Mouse (Mus musculus) spleen, postnatal 4 days (tissue): Measurements from ENCODE around the gene Kif1bp.

ENCODE experiments used
- DNase-seq, 2 experiments: peaks; one replicate each; pipeline ENCODE4 v3.0.0; 2022; ENCODE audit warnings: low spot score in 2 of 2

Gene Kif1bp

DNA sequence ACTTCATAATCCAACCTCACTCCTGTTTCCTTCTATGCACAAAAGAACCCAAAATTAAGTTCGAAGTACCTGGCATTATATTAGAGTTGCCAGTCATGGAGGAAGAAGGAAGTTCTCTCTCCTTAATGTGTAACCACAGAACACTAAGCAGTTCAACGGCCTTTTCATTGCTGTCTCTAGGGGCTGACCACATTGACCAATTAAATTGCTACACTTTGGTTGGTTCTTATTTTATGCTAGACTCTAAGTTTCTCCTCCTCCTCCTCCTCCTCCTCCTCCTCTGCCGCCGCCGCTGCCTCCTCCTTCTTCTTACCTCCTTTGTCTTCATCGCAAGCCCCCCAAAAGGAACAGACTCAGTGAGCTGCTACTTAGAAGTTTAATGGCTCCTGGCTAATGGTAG lies 66.7 kb downstream of the Kif1bp start:
- no peak for DNase-seq

DNA sequence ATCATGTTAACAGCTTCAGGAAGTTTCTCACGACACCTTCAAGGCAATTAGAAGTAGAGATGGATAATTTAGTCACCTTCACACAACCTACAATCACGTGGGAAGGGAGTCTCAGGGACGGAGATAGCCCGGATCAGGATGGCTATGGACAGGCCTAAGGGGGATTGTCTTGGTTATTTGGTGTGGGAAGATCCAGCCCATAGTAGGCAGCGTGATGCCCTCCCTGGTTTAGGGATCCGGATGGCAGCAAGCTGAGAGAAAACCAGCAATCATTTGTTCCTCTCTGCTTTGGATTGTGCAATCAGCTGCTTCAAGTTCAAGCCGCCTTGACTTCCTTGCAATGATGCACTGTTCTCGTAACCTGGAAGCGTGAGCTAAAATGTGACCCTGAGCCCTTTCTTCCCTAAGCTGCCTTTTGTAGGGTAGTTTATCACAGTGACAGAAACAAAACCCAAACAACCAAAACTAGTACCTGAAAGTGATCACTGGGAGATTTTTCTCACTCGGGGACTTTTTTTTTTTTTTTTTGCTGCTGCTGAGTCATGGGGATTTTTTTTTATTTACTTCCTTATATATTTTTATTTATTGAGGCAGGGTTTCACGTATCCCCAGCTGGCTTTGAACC lies 69.1 kb downstream of the Kif1bp start:
- no peak for DNase-seq

DNA sequence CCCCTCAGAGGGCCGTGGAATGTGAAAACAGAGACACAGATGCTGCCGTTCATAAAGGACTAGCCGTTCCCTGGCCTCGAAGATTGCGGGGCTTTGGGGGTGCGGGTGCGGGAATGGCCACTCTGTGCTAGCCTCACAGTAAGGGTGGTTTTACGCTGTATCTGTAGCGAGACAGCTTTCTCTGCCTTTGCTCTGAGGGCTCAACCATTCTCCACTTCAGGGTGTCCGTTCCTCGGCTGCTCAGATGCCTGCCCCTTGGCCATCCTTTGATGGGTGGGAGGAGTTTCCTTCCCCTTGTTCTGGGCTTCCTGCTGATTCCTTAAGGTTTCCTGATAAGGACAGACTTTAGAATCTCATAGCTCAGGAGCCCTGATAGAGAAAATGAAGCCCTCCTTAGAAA lies 69.8 kb downstream of the Kif1bp start:
- peak; percentile 28 to 68 for DNase-seq

DNA sequence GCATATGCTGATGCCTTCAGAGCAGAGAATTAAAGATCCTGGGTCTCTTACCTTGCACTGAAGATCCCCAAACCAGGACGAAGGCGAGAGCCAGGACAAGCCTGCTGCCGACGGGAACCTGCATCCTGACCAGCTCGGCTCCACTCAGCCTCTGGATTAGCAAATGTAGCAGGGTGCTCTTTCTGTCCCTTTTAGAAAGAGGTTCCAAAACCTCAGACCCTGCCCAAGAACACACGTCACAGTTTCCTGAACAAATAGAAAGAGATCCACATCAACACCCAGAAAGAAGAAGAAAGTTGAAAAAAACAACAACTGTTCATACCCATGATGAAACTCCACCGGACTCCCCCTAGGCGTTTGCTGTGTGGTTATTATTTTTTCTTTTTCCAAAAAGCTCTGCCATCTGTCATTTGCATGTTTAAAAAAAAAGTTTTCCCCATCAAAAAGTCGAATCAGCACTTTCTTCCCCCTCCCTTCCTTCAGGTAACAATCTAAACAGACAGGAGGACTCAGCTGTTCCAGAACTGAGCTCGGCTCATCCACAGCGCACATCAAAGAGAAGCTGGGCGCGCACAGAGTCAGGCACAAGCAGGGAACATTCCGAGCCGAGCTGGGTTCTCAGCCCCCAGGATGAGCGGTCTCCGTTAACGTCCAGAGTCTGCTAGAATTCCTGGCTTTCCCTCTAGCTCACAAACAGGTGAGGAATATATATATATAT lies 70.5 kb downstream of the Kif1bp start:
- DNase-seq: peak; percentile 60 to 83

DNA sequence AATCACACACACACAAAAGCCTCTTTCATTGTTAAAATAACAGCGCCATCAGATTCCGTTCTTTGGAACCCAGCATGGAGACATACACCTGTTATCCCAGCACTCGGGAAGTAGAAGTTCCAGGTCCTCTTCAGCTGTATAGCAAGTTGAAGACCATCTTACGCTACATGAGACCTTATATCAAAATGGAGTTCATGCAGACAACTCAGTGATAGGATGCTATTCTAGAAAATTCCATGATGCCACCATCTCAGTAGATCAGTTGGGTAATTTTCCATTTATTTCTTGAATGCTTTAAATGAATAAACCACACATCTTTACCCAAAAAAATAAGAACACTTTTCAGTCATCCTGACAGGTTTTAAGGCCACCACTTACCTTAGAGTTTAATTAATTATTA lies 71.2 kb downstream of the Kif1bp start:
- DNase-seq: no peak

DNA sequence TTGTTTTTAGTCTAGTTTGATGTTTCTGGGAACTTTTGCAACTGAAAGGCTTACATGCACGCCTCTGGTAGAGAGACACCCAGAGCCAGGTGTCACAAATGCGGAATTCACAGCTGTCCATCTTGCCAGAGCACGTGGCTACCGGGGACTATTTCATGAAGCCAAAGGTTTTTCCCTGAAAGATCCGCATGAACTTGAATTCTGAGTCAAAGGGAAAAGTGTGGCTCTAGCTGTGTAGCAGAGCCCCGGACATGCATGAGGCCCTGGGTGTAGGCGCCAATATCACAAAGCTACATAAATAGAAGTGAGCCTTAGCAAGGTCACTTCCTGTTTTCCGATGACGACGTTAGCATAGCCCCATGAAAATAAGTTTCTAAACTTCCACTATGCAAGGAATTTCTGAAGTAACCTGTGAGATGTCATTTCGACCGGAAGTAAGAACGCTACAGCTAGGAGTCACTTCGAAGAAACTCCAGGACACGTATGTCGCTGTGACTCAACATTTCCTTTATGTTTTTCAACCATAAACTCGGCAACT lies 72.2 kb downstream of the Kif1bp start:
- DNase-seq: peak in 1 of 2 experiments; percentile 35

DNA sequence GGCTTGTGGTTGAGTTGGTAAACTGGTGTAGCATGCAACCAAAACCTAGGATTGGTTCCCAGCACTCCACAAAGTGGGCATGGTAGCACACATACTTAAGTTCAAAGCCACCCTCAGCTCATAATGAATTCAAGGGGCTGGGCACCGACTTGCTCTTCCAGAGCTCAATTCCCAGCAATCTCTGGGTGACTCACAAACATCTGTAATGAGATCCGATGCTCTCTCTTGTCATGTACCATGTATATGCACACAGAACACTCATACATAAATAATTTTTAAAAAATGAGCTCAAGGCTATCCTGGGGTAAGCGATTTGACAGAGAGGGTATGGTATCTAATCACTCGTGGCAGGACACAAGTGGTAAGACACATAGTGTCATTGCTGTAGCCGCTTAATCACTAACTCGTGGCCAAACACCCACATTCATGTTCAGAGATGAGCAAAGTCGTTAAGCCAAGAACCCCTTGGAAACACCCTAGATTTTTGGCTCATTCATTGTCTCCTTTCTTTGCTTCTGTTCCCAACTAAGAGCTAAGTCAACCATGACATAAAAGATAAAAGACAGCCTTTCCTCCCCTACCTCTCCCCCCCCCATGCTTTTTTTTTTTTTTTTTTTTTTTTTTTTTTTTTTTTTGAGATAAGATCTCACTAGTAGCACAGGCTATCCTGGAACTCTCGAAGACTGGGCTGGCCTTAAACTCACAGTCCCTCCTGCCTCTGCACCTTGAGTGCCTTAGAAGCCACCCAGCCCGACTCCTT lies 72.9 kb downstream of the Kif1bp start:
- DNase-seq: no peak

DNA sequence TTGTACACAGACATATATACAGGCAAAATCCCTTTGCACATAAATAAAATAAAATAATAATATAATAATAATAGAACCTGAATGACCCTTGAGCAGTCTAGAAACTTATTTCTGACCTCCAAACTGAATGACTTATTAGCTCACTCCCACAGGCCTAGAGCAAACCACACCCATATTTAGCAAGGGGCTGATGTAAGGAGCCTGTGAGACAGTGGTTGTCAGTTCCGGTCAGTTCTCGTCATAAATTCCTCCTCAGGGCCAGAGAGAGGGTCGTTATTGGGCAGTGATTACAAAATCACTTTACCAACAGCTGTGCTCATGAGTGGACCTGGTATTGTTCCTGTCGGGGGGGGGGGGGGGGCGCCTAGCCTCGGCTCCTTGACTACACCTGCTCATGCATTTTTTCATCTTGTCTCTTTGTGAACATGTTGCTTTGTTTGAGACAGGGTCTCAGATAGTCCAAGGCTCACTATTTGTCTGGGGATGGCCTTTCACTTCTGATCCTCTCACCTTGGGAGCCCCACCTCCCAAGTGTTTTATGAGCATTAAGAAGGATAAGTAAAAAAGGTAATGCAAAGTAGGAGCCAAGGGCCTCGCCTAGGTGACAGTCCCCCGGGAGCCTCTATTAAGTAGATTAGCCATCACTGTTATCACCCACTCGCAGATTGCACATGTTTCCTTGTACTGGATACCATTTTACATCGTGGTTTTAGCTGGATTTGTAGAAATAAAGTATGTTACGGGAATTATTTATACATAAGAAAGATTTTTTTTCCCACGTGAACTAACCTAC lies 74.2 kb downstream of the Kif1bp start:
- DNase-seq: no peak

DNA sequence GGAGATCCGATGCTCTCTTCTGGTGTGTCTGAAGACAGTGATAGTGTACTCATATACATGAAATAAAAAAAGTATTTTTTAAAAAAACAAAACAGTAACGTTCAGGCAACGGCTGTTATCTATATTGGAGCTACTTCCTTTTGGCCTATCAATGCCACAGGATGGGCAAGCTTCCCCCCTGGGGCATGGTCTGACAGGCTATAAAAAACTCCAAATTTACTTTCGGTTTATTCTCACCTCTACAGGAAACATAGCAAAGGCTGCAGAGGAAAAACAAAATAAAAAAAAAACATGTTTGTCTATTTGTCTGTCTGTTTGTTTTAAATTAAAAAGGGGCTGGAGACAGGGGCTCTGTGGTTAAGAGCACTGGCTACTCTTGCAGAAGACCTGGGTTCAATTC lies 74.9 kb downstream of the Kif1bp start:
- DNase-seq: no peak

DNA sequence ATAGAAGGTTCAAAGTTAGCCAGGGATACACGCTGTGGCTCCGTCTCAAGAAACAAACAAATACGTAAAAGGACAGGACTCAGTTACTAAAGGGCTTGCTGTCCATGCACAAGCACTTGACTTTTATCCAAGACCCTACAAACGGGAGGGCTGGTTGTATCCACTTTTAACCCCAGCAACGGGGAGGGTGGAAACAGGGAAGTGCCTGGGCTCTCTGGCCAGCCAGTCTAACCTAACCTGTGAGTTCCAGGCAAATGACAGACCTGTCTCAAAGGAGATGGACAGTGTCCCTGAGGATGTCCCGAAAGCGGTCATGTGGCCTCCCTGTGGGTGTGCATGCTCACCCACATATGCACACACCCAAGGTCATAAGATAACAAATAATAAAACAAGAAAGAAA lies 76.3 kb downstream of the Kif1bp start:
- no peak for DNase-seq

DNA sequence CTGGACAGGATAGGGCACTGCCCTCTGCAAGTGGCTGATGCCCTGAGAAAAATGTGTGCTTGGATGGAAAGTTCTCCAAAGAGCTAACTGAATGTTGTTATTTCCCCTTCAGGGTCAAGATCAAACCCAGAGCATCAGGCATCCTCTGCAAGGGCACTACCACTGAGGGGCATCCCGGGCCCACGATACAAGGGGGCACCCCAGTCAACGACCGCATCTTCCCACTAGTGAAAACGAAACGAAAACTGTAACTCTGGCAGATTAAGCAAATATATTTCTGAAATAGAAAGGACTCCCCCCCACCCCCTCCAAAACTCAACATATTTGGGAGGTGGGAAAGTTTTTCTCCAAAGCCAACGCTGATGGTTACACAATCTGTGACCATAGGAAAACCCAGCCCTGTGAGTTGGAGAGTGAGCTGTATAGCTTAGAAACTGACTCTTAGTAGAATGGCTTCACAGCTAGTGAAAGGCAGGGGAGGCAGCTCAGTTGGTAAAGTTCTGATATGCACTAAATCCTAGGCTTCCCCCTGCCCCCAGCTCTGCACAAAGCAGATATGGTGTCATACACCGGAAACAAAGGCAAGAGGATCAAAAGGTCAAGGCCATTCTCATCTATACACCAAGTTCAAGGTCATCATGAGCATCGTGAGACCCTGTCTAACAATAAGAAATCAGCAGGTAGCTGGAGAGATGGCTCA lies 77.2 kb downstream of the Kif1bp start:
- no peak for DNase-seq

DNA sequence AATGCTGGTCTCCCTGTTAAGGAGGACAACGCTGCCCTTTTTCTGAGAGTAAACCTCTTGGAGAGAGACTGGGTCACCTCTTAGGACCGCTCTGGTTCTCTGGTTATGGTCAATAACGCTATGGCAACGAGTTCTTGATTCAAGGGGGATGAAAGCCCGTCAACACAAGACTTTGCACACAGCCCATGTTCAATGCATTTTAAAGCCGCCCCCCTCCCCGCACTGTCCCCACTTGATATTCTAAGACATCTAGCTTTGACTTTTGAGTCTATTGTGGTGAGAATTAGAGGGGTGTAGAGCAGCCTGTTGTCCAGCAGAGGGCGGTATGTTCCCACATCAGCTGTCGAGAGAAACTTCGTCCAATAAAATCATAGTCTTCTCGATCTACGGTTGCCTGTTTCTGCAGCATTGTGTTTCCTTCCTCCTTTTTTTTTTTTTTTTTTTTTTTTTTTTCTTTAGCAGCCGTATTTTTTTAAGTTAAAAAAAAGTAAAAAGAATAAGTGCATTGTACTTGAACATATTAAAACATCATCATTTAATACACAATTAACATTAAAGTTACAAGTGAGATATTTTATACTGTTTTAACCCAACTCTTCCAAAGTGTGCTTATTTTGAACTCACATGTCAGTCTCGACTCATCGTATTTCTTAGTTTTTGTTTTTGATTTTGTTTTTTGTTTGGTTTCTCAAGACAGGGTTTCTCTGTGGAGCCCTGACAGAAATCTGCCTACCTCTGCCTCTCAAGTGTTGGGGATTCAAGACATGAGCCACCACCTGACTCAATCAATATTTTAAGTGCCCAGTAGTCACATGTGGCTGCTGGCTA lies 78.0 kb downstream of the Kif1bp start:
- DNase-seq: peak; percentile 68 to 83

DNA sequence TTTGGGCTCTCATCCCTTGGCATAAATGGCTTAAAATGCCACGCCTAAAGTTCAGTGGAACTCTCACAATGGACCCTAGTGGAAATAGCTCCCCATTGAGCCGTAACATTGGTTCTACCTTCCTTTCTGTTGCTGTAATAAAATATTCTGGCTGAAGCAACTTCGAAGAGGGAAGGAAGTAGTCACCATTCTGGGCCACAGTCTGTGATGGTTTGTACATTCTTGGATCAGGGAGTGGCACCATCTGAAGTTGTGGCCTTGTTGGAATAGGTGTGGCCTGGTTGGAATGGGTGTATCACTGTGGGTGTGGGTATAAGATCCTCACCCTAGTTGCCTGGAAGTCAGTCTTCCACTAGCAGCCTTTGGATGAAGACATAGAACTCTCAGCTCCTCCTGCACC lies 86.6 kb downstream of the Kif1bp start:
- DNase-seq: peak in 1 of 2 experiments; percentile 46
